8 mouse cellular contexts compared by ENCODE assay signal in the genomic region with DNA sequence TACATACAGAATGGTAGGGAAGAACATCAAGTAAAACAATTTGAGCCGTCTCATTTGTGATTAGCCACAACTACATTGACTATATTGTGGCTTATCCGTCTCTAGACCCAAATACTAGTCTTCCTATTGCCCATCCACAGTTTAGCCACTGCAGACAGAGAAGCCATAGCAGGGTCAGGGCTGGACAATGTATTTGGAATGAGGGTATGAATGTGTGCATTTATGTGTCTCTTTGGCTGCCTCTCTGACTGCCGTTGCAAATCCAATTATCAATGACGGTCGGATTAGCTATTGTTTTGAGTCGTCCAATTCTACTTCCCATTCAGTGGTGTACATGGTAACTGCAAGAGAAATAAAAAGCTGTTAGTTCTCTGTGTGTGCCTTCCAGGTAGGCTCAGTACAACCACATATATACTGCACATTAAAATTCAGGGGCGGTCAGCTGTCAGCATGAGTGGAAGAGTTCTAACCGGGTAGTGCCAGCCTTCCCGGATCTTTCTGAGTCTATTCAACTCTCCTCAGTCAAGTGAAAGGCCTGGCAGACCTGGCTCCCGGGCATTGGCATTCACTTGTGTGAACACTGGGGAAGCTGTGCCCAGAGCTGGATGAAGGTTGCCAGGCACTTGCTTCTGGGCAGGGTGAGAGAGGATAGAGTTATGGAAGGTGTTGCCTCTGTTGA. TPM values are rescaled to one million over a fixed set of nuclear protein-coding genes. Genes with fewer than 3 reads are reported as not detected.
DNase-seq lines count a peak whose midpoint lies in the region; ATAC-seq lines count a peak whose summit lies in the region.
"Had no signal": no experiment of that assay in that cellular context is flagged by ENCODE, and none has a peak within 500 bp of the region (broad histone marks: within the 10 kb centered on the region; RNA-seq: fewer than 3 reads in every experiment).

No protein-coding gene starts in this region.

- peak overlapping the region; percentile 48; the same call in 1 of the 2 replicates for H3K27ac ChIP-seq in neural tube, embryonic 15.5 days (replicated peaks)

- H3K36me3 ChIP-seq in neural tube, embryonic 15.5 days: no peaks in the 10 kb centered on the region

- peak; percentile 80 for ATAC-seq in neural tube, embryonic 15.5 days (ENCODE audit: low FRiP score)
- ATAC-seq: intestine, postnatal 0 days had no signal

- no peak overlapping the region for H3K4me2 ChIP-seq in neural tube, embryonic 15.5 days

- intact Hi-C loops in gastrocnemius, postnatal 36 days (cut with DNase I): no loop called here

- H3K9ac ChIP-seq in neural tube, embryonic 15.5 days (replicated peaks): no peak overlapping the region

- H3K4me3 ChIP-seq in neural tube, embryonic 15.5 days (replicated peaks): no peak overlapping the region

- no peaks in the 10 kb centered on the region for H3K9me3 ChIP-seq in neural tube, embryonic 15.5 days (replicated peaks)

- H3K4me1 ChIP-seq in neural tube, embryonic 15.5 days: no peaks in the 10 kb centered on the region

- 54% methylated on average over 10 of the region's 10 CpGs for WGBS in neural tube, embryonic 15.5 days

- no peaks in the 10 kb centered on the region for H3K27me3 ChIP-seq in neural tube, embryonic 15.5 days (replicated peaks)

- peak; percentile 55 for DNase-seq in layer of hippocampus, adult 11-12 months (ENCODE audit: low spot score)
- DNase-seq in layer of hippocampus, adult 9-10 months (ENCODE audit: low spot score): no peak
- peak; percentile 63 for DNase-seq in cerebellum, adult 9-10 months
- peak; percentile 47 to 50 for DNase-seq in gastrocnemius, postnatal 36 days
- DNase-seq in kidney, adult 8-10 months: no peak
- no peak for DNase-seq in urinary bladder, postnatal 25 days (ENCODE audit: low spot score)

RNA-seq across cellular contexts. Expression of gene Slc4a4, which starts 59.2 kb away (rescaled TPM):
- 10 to 100 TPM; 15.3 to 20.3 TPM for total RNA-seq in gastrocnemius, postnatal 36 days (2021)
- 12.2 and 13.4 TPM in 2 replicates for polyA plus RNA-seq in neural tube, embryonic 15.5 days (2015; fragmentation: Nextera tagmentation; extraction: Ambion mirVana)

Comparison
In these comparisons a context has a peak if more than half of its experiments do, and no peak if none do; other contexts are left out.
1. DNase-seq: peak in layer of hippocampus, adult 11-12 months (single experiment), cerebellum, adult 9-10 months (single experiment) and gastrocnemius, postnatal 36 days (2 of 2); none in layer of hippocampus, adult 9-10 months (single experiment), kidney, adult 8-10 months (0 of 2) and urinary bladder, postnatal 25 days (single experiment).